ENCODE assay signal across 8 mouse cellular contexts in genomic region chr3:35481841-35482240, GRCm38 (mm10).
DNase-seq lines count a peak whose midpoint lies in the region; ATAC-seq and TF ChIP-seq lines count a peak whose summit lies in the region.

No protein-coding gene starts in this region.

- 0 out of 2 replicates have a peak overlapping the region, but pooled peaks have one; percentile 33 for H3K9ac ChIP-seq in hindbrain, postnatal 0 days (replicated peaks; ENCODE audit: low read length)

- H3K4me2 ChIP-seq in hindbrain, postnatal 0 days (ENCODE audit: low read depth, low read length) = peak overlapping the region; percentile 53

- no peaks in the 10 kb centered on the region for H3K9me3 ChIP-seq in hindbrain, postnatal 0 days (ENCODE audit: low read length)

- ATAC-seq in hindbrain, postnatal 0 days = peak; percentile 38; the same call in 1 of the 2 replicates

- no peak for TF ChIP-seq POLR2A in olfactory bulb, adult 2 months (IDR thresholded peaks at IDR 0.05; ENCODE audit: insufficient read depth, low read depth, low read length)

- TF ChIP-seq CTCF in hindbrain, postnatal 0 days (IDR thresholded peaks at IDR 0.05; ENCODE audit: low read depth) = no peak
- no peak for TF ChIP-seq CTCF in olfactory bulb, adult 2 months (IDR thresholded peaks at IDR 0.05; ENCODE audit: insufficient read depth, low read depth, low read length)

- no peaks in the 10 kb centered on the region for H3K4me1 ChIP-seq in hindbrain, postnatal 0 days (ENCODE audit: insufficient read depth, low read length)
- peaks cover 4% of the 10 kb centered on the region for H3K4me1 ChIP-seq in olfactory bulb, adult 2 months (ENCODE audit: control insufficient read depth, insufficient read depth, low read length)

- 0 out of 2 replicates have a peak overlapping the region, but pooled peaks have one; percentile 32 for H3K27ac ChIP-seq in hindbrain, postnatal 0 days
- H3K27ac ChIP-seq in olfactory bulb, adult 2 months (ENCODE audit: insufficient read depth, low read depth, low read length) = no peak overlapping the region

- H3K4me3 ChIP-seq in hindbrain, postnatal 0 days (ENCODE audit: low read length) = peak overlapping the region; percentile 14
- peak overlapping the region; percentile 38 for H3K4me3 ChIP-seq in olfactory bulb, adult 2 months (ENCODE audit: insufficient read depth, low read depth, low read length)

- DNase-seq in cerebellum, postnatal 14 days = peak; percentile 20 to 27
- DNase-seq in cerebellum, adult 9-11 months = no peak
- DNase-seq in retina, postnatal 1 day = peak; percentile 39
- no peak for DNase-seq in retina, embryonic 14.5 days (ENCODE audit: low spot score)
- peak; percentile 27 for DNase-seq in hindbrain, postnatal 0 days (ENCODE audit: low spot score)
- no peak for DNase-seq in adrenal gland, postnatal 25 days
- no peak for DNase-seq in urinary bladder, postnatal 25 days (ENCODE audit: low spot score)

- H3K36me3 ChIP-seq in hindbrain, postnatal 0 days (ENCODE audit: insufficient read depth, low read length) = no peaks in the 10 kb centered on the region

- H3K27me3 ChIP-seq in hindbrain, postnatal 0 days (ENCODE audit: insufficient read depth, low read length) = no peaks in the 10 kb centered on the region

- WGBS in hindbrain, postnatal 0 days = 6% methylated on average over 11 of the region's 11 CpGs
- WGBS in olfactory bulb, adult 2 months = 15% methylated on average over 11 of the region's 11 CpGs

Comparison
In these comparisons a context has a peak if more than half of its experiments do, and no peak if none do; other contexts are left out.
1. DNase-seq: peak in cerebellum, postnatal 14 days (2 of 2), retina, postnatal 1 day (single experiment) and hindbrain, postnatal 0 days (single experiment); none in cerebellum, adult 9-11 months (single experiment), retina, embryonic 14.5 days (single experiment), adrenal gland, postnatal 25 days (single experiment) and urinary bladder, postnatal 25 days (single experiment).